Mouse (Mus musculus) ES-E14 (cell line): ENCODE data around the gene Ankrd13d. TPM values are rescaled to one million over a fixed set of nuclear protein-coding genes. Genes with fewer than 3 reads are reported as not detected.
A peak's percentile ranks its signal among the peaks of the same experiment; 100 is the strongest.

ENCODE experiments used
- DNase-seq: peaks from one replicate; pipeline ENCODE4 v3.0.0-alpha.2; 2013; ENCODE audit warnings: low read depth, low spot score
- H3K27ac ChIP-seq: 2 replicates; pipeline ENCODE4 v1.5.1; 2012; ENCODE audit warnings: low read depth, mild to moderate bottlenecking, low read length, moderate library complexity, mixed read lengths; ENCODE audit not compliant: poor library complexity, insufficient read depth, severe bottlenecking
- H3K36me3 ChIP-seq: 2 replicates; pipeline ENCODE4 v1.6.1; 2012; ENCODE audit warnings: mild to moderate bottlenecking, low read length, moderate library complexity, mixed read lengths; ENCODE audit not compliant: control insufficient read depth, poor library complexity, insufficient read depth, severe bottlenecking
- H3K4me1 ChIP-seq, 2 experiments: fragments of 150-350 bp in 1 of 2; sonication (generic) in 1 of 2; 2 replicates each; pipeline ENCODE4 v1.6.1; 2012; ENCODE audit warnings: low read length in 2 of 2, mild to moderate bottlenecking in 1 of 2, mixed read lengths in 1 of 2; ENCODE audit not compliant: control insufficient read depth in 2 of 2, insufficient read depth in 2 of 2, poor library complexity in 1 of 2
- H3K4me3 ChIP-seq, 2 experiments: fragments of 150-350 bp in 1 of 2; sonication (generic) in 1 of 2; 2 replicates each; pipeline ENCODE4 v1.5.1; 2012; ENCODE audit warnings: low read length in 2 of 2, low read depth in 1 of 2, mild to moderate bottlenecking in 1 of 2, mixed read lengths in 1 of 2; ENCODE audit not compliant: insufficient read depth in 1 of 2, poor library complexity in 1 of 2, severe bottlenecking in 1 of 2
- H3K9ac ChIP-seq: 2 replicates; pipeline ENCODE4 v1.6.1; 2012; ENCODE audit warnings: low read depth, mild to moderate bottlenecking, low read length, mixed read lengths; ENCODE audit not compliant: poor library complexity, insufficient read depth, severe bottlenecking
- H3K9me3 ChIP-seq: fragments of 150-350 bp; sonication (generic); 2 replicates; pipeline ENCODE4 v1.6.1; 2012; ENCODE audit warnings: low read depth, mild to moderate bottlenecking, low read length; ENCODE audit not compliant: control insufficient read depth, insufficient read depth
- CHD2 ChIP-seq: IDR thresholded peaks from 2 replicates; pipeline ENCODE4 v1.6.1; 2014; ENCODE audit warnings: mild to moderate bottlenecking, low read depth, low read length, inconsistent platforms
- HCFC1 ChIP-seq: IDR thresholded peaks from 2 replicates; pipeline ENCODE4 v1.6.1; 2012; ENCODE audit warnings: low read length, inconsistent platforms, borderline replicate concordance; ENCODE audit not compliant: insufficient read depth
- MAFK ChIP-seq: IDR thresholded peaks from 2 replicates; pipeline ENCODE4 v1.6.1; 2014; ENCODE audit warnings: mild to moderate bottlenecking, low read depth, low read length, inconsistent platforms; ENCODE audit not compliant: insufficient read depth
- ZC3H11A ChIP-seq: IDR thresholded peaks from 2 replicates; pipeline ENCODE4 v1.6.1; 2012; ENCODE audit warnings: low read depth, mild to moderate bottlenecking, inconsistent platforms, low read length, borderline replicate concordance
- ZNF384 ChIP-seq: IDR thresholded peaks from 2 replicates; pipeline ENCODE4 v1.6.1; 2012; ENCODE audit warnings: low read depth, low read length, inconsistent platforms
- in situ Hi-C, 2 experiments: fragments of 600-800 bp; cut with MboI; formaldehyde crosslinking; loops; one replicate each; pipeline ENCODE4 v1.15.1; 2025; ENCODE audit warnings: low sequenced_read_pairs in 2 of 2, inconsistent platforms in 1 of 2; ENCODE audit not compliant: unreplicated experiment in 2 of 2
- total RNA-seq: library from RNA; depleted of rRNA; stranded (reverse); fragments of 300-350 nt; gene quantifications from 2 replicates; pipeline ENCODE4 v1.2.3, GENCODE M21; 2012

Ankrd13d gene
- total RNA-seq, 1 experiment: 5.5 TPM

GRCm38 (mm10) chr19:4291161-4291560 lies 8.2 kb upstream of the Ankrd13d start:
- H3K36me3 ChIP-seq: peaks cover 60% of the 10 kb centered on the region
- TF ChIP-seq ZC3H11A (no peak), CHD2 (no peak), ZNF384 (no peak), HCFC1 (no peak), MAFK (no peak)
- no peak for DNase-seq
- no peak overlapping the region for H3K27ac ChIP-seq
- in situ Hi-C loops: no loop called here
- H3K9me3 ChIP-seq: no peaks in the 10 kb centered on the region
- peaks cover 2 to 12% of the 10 kb centered on the region in 2 experiments; a peak in 2 of 4 replicates for H3K4me1 ChIP-seq
- H3K4me3 ChIP-seq: no peak overlapping the region
- H3K9ac ChIP-seq: no peak overlapping the region

- H3K4me1 ChIP-seq: peaks cover 2 to 12% of the 10 kb centered on the region in 2 experiments; a peak in 2 of 4 replicates
- TF ChIP-seq MAFK (no peak), ZNF384 (no peak), ZC3H11A (no peak)
- no peak overlapping the region for H3K4me3 ChIP-seq
- H3K27ac ChIP-seq: no peak overlapping the region
- H3K9ac ChIP-seq: no peak overlapping the region
- in situ Hi-C loops: no loop called here
- H3K36me3 ChIP-seq: peaks cover 63% of the 10 kb centered on the region
- DNase-seq: no peak
- H3K9me3 ChIP-seq: no peaks in the 10 kb centered on the region
Observed at GRCm38 (mm10) chr19:4290749-4291148, 7.8 kb upstream of the Ankrd13d start.

- Histone ChIP-seq H3K9me3 (no peaks in the 10 kb centered on the region), H3K9ac (no peak overlapping the region; the same call in 1 of the 2 replicates), H3K36me3 (peaks cover 23% of the 10 kb centered on the region), H3K4me3 (peak overlapping the region; percentile 12 to 78; a peak in 1 of 4 replicates), H3K27ac (no peak overlapping the region), H3K4me1 (peaks cover 3 to 4% of the 10 kb centered on the region in 2 experiments; a peak in 1 of 4 replicates)
- TF ChIP-seq ZNF384 (no peak), MAFK (no peak), CHD2 (no peak), HCFC1 (no peak), ZC3H11A (no peak)
- no peak for DNase-seq
- in situ Hi-C loops: no loop called here
Observed at GRCm38 (mm10) chr19:4283653-4284052, 716 bp upstream of the Ankrd13d start.

- Histone ChIP-seq H3K36me3 (no peaks in the 10 kb centered on the region), H3K4me3 (no peak overlapping the region), H3K9me3 (no peaks in the 10 kb centered on the region), H3K27ac (no peak overlapping the region), H3K4me1 (peaks cover 3 to 4% of the 10 kb centered on the region in 2 experiments; a peak in 1 of 4 replicates), H3K9ac (no peak overlapping the region)
- DNase-seq: no peak
- in situ Hi-C loops: no loop called here
- no peak for TF ChIP-seq MAFK
- no peak for TF ChIP-seq CHD2
- no peak for TF ChIP-seq ZC3H11A
- no peak for TF ChIP-seq HCFC1
- TF ChIP-seq ZNF384: no peak
Observed at GRCm38 (mm10) chr19:4280425-4280824, 2.5 kb downstream of the Ankrd13d start.

GRCm38 (mm10) chr19:4279487-4279886 lies 3.5 kb downstream of the Ankrd13d start:
- no peaks in the 10 kb centered on the region for H3K9me3 ChIP-seq
- H3K4me1 ChIP-seq: peaks cover 3 to 4% of the 10 kb centered on the region in 2 experiments; a peak in 1 of 4 replicates
- TF ChIP-seq MAFK: no peak
- TF ChIP-seq ZNF384: no peak
- peak; percentile 57 for TF ChIP-seq ZC3H11A
- TF ChIP-seq HCFC1: no peak
- DNase-seq: peak; percentile 67
- no peak overlapping the region for H3K27ac ChIP-seq
- H3K36me3 ChIP-seq: no peaks in the 10 kb centered on the region
- in situ Hi-C loops: no loop called here
- no peak overlapping the region for H3K4me3 ChIP-seq
- H3K9ac ChIP-seq: no peak overlapping the region
